Mouse (Mus musculus): Measurements from ENCODE around the gene Gm21969. TPM values are rescaled to one million over a fixed set of nuclear protein-coding genes. Genes with fewer than 3 reads are reported as not detected.
A peak's percentile ranks its signal among the peaks of the same experiment; 100 is the strongest.

The Gm21969 gene
- polyA plus RNA-seq, 1 experiment, result not detected

GRCm38 (mm10) chr4:139598356-139598755, 4.6 kb upstream of the Gm21969 start:
- TF ChIP-seq CTCF (IDR thresholded peaks at IDR 0.05; ENCODE audit: control insufficient read depth, insufficient read depth, low read length) (no peak), POLR2A (IDR thresholded peaks at IDR 0.05; ENCODE audit: borderline replicate concordance, control insufficient read depth, low read depth, low read length) (no peak)

DNA sequence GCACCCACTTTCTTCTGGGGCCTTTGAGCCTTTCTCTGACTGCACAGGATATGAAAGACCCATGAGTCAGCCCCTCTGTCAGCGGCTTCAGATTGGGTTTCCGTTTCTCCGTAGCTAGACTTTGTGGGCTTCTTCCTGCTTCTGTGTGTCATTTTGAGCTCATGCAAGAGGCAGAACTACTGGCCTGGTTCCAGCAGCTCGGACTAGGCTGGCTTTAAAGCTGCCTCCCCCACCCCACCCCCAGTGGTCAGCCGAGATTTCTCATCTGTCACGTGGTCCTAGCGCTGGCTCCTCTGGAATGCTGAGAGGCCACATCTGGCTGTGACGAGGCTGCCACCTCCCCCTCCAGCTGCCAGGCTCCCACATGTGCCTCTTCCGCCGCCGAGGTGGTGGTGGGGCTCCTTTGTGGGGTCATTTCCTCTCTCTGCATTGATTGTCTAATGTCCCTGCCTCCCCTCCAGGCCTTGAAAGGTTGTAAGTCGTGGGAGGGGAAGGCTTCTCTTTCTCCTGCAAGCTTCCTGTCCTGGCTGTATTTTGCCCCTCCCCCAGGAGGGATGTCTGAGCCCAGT, 4.0 kb upstream of the Gm21969 start:
- peaks cover 2% of the 10 kb centered on the region for H3K4me1 ChIP-seq (ENCODE audit: control insufficient read depth, insufficient read depth, low read length)
- peak overlapping the region; percentile 32 for H3K4me3 ChIP-seq (replicated peaks; ENCODE audit: control insufficient read depth, low read depth, low read length)
- 1% methylated on average over 12 of the region's 12 CpGs for WGBS
- TF ChIP-seq POLR2A (IDR thresholded peaks at IDR 0.05; ENCODE audit: borderline replicate concordance, control insufficient read depth, low read depth, low read length), result no peak
- no peak for TF ChIP-seq CTCF (IDR thresholded peaks at IDR 0.05; ENCODE audit: control insufficient read depth, insufficient read depth, low read length)
- H3K27ac ChIP-seq (ENCODE audit: control insufficient read depth, insufficient read depth, low read depth, low read length, poor library complexity), result peak overlapping the region; percentile 48

More at GRCm38 (mm10) chr4:139598356-139598755, 4.6 kb upstream of the Gm21969 start:
- Histone ChIP-seq H3K27ac (ENCODE audit: control insufficient read depth, insufficient read depth, low read depth, low read length, poor library complexity) (no peak overlapping the region), H3K4me1 (ENCODE audit: control insufficient read depth, insufficient read depth, low read length) (peaks cover 2% of the 10 kb centered on the region), H3K4me3 (replicated peaks; ENCODE audit: control insufficient read depth, low read depth, low read length) (no peak overlapping the region)
- 26% methylated on average over 13 of the region's 13 CpGs for WGBS

DNA sequence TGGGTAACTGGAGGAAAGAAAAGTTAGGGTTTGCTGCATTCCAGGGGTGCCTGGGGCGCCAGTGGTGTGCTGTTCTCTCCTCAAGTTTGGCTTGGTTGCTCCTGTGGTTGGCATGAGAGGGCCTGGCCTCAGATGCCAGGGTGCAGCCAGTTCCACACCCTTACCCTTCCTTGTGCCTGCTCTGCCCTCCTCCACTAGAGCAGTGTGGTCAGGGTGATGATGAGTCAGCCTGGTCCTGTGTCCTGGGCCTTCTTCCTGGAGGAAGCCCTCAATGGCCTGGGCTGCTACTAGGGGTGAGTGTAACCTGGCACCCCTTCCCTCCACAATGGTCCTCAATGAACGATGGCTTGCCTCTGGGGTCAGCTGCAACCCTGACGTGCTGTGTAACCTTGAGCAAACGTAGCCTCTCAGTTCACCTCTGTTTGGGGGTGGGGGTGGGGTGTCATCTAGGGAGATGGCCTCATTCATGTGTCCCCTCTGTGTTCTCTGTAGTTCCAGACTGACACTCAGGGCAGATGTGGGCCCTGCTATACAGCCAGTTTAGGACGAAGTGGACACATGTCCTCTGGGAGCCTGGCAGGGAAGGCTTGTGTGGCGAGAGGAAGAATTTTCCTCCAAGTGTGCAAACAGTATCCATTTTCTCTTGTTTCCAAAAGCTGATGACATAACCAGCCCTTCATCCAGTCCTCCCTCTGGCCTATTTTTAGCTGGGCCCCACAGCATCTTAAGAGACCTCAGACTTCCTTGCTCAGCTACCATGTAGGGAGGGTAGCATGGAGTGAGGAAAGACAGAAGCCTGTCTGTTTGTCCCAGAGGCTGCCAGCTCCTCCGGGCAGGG, 1.2 kb upstream of the Gm21969 start:
- no peak overlapping the region for H3K27ac ChIP-seq (ENCODE audit: control insufficient read depth, insufficient read depth, low read depth, low read length, poor library complexity)

GRCm38 (mm10) chr4:139605216-139605615, 2.2 kb downstream of the Gm21969 start:
- Histone ChIP-seq H3K27ac (ENCODE audit: control insufficient read depth, insufficient read depth, low read depth, low read length, poor library complexity) (no peak overlapping the region), H3K4me1 (ENCODE audit: control insufficient read depth, insufficient read depth, low read length) (peaks cover 4% of the 10 kb centered on the region), H3K4me3 (replicated peaks; ENCODE audit: control insufficient read depth, low read depth, low read length) (no peak overlapping the region)
- 86% methylated on average over 11 of the region's 11 CpGs for WGBS
- TF ChIP-seq CTCF (IDR thresholded peaks at IDR 0.05; ENCODE audit: control insufficient read depth, insufficient read depth, low read length) (no peak), POLR2A (IDR thresholded peaks at IDR 0.05; ENCODE audit: borderline replicate concordance, control insufficient read depth, low read depth, low read length) (no peak)

More for the DNA sequence above, 1.2 kb upstream of the Gm21969 start:
- peaks cover 2% of the 10 kb centered on the region for H3K4me1 ChIP-seq (ENCODE audit: control insufficient read depth, insufficient read depth, low read length)
- TF ChIP-seq POLR2A (IDR thresholded peaks at IDR 0.05; ENCODE audit: borderline replicate concordance, control insufficient read depth, low read depth, low read length) (no peak), CTCF (IDR thresholded peaks at IDR 0.05; ENCODE audit: control insufficient read depth, insufficient read depth, low read length) (no peak)
- H3K4me3 ChIP-seq (replicated peaks; ENCODE audit: control insufficient read depth, low read depth, low read length), result no peak overlapping the region
- WGBS, result 57% methylated on average over 7 of the region's 7 CpGs

GRCm38 (mm10) chr4:139606732-139607131, 3.7 kb downstream of the Gm21969 start:
- Histone ChIP-seq H3K27ac (ENCODE audit: control insufficient read depth, insufficient read depth, low read depth, low read length, poor library complexity) (no peak overlapping the region), H3K4me3 (replicated peaks; ENCODE audit: control insufficient read depth, low read depth, low read length) (no peak overlapping the region), H3K4me1 (ENCODE audit: control insufficient read depth, insufficient read depth, low read length) (peaks cover 3% of the 10 kb centered on the region; the same call in 1 of the 2 replicates)
- TF ChIP-seq POLR2A (IDR thresholded peaks at IDR 0.05; ENCODE audit: borderline replicate concordance, control insufficient read depth, low read depth, low read length) (no peak), CTCF (IDR thresholded peaks at IDR 0.05; ENCODE audit: control insufficient read depth, insufficient read depth, low read length) (no peak)
- 85% methylated on average over 5 of the region's 5 CpGs for WGBS

DNA sequence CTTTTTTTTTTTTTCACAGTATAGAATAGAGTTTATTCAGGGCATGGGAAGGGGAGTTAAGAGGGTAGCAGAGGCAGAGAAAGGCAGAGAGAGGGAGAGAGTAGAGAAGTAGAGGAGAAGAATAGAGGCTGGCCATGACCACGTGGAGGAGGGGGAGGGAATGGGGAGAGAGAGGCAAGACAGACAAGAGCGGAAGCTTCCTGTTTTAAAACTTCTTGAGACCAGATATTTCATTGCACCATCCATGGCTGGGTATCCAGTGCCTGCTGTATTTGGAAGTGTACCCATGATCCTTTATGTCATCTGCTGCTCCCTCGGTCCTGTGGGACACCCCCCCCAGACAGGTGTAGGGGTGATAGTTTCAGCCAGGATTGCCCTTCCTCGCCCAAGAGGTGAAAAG, 6.0 kb downstream of the Gm21969 start:
- WGBS, result 19% methylated on average over 4 of the region's 4 CpGs
- TF ChIP-seq POLR2A (IDR thresholded peaks at IDR 0.05; ENCODE audit: borderline replicate concordance, control insufficient read depth, low read depth, low read length), result no peak
- no peak for TF ChIP-seq CTCF (IDR thresholded peaks at IDR 0.05; ENCODE audit: control insufficient read depth, insufficient read depth, low read length)
- Histone ChIP-seq H3K4me3 (replicated peaks; ENCODE audit: control insufficient read depth, low read depth, low read length) (no peak overlapping the region), H3K4me1 (ENCODE audit: control insufficient read depth, insufficient read depth, low read length) (peaks cover 3% of the 10 kb centered on the region; the same call in 1 of the 2 replicates), H3K27ac (ENCODE audit: control insufficient read depth, insufficient read depth, low read depth, low read length, poor library complexity) (no peak overlapping the region)

DNA sequence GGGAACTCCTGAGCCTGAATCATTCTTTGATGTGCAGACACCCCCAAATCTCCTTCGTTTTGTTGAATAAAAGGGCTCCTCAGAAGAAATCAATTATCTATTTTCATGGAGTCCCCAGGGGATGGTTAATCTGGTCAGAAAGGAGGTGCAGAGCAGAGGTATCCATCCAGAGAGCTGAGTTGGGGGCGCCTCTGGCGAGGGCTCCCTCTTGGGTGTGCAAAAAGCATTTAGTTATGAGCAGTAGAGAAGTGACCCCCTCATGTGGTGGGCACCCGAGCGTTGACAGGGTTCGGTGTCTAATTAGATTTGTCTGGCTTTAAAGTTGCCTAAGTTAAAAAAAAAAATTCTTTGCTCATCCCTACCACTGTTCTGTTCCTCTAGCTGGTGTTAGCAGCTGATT, 8.0 kb downstream of the Gm21969 start:
- Histone ChIP-seq H3K27ac (ENCODE audit: control insufficient read depth, insufficient read depth, low read depth, low read length, poor library complexity) (no peak overlapping the region), H3K4me3 (replicated peaks; ENCODE audit: control insufficient read depth, low read depth, low read length) (no peak overlapping the region), H3K4me1 (ENCODE audit: control insufficient read depth, insufficient read depth, low read length) (peaks cover 5% of the 10 kb centered on the region; the same call in 1 of the 2 replicates)
- TF ChIP-seq CTCF (IDR thresholded peaks at IDR 0.05; ENCODE audit: control insufficient read depth, insufficient read depth, low read length) (no peak), POLR2A (IDR thresholded peaks at IDR 0.05; ENCODE audit: borderline replicate concordance, control insufficient read depth, low read depth, low read length) (no peak)
- 71% methylated on average over 6 of the region's 6 CpGs for WGBS

DNA sequence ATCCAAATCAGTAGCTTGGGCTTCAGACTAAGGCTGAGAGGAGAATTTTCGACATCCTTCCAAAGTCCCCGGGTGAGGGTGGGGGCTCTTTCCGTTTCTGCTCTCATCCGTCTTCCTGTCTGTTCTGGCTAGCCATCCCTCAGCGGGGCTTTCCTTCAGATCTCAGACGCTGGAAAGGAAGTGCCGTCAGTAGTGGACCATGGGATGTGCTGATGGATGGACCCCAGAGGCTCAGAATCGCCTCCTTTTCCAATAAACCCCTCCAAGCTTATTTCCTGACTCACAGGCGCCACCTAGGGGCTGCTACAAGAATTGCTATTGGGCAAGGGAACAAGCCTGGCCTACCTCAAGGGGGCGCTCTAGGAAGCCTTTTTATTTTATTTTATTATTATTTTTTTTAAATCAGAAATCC, 8.6 kb downstream of the Gm21969 start:
- Histone ChIP-seq H3K27ac (ENCODE audit: control insufficient read depth, insufficient read depth, low read depth, low read length, poor library complexity) (no peak overlapping the region), H3K4me3 (replicated peaks; ENCODE audit: control insufficient read depth, low read depth, low read length) (no peak overlapping the region), H3K4me1 (ENCODE audit: control insufficient read depth, insufficient read depth, low read length) (peaks cover 5% of the 10 kb centered on the region; the same call in 1 of the 2 replicates)
- 3% methylated on average over 10 of the region's 10 CpGs for WGBS
- peak; percentile 87 for TF ChIP-seq CTCF (IDR thresholded peaks at IDR 0.05; ENCODE audit: control insufficient read depth, insufficient read depth, low read length)
- TF ChIP-seq POLR2A (IDR thresholded peaks at IDR 0.05; ENCODE audit: borderline replicate concordance, control insufficient read depth, low read depth, low read length), result no peak

Measured in bone marrow, adult 2 months (tissue).